Mouse (Mus musculus) CD4-positive helper T cell, adult 2 months (primary cell): ENCODE results near the gene Tob1.

ENCODE experiments used
- DNase-seq: peaks from one replicate; pipeline ENCODE4 v3.0.0-alpha.2; 2012; ENCODE audit warnings: low read depth, missing footprints, low spot score

Gene Tob1

GRCm38 (mm10) chr11:94198405-94199146 is 12.7 kb upstream of the Tob1 start:
- no peak for DNase-seq

GRCm38 (mm10) chr11:94199771-94200170 is 11.5 kb upstream of the Tob1 start:
- no peak for DNase-seq

GRCm38 (mm10) chr11:94200422-94200821 is 10.8 kb upstream of the Tob1 start:
- no peak for DNase-seq

- no peak for DNase-seq
Measured at GRCm38 (mm10) chr11:94202106-94202505, 9.1 kb upstream of the Tob1 start.

GRCm38 (mm10) chr11:94203066-94203465 is 8.2 kb upstream of the Tob1 start:
- no peak for DNase-seq

GRCm38 (mm10) chr11:94206398-94207114 is 4.7 kb upstream of the Tob1 start:
- DNase-seq, result no peak

GRCm38 (mm10) chr11:94208811-94209675 is 2.2 kb upstream of the Tob1 start:
- no peak for DNase-seq

- no peak for DNase-seq
Measured at GRCm38 (mm10) chr11:94209695-94210131, 1.5 kb upstream of the Tob1 start.

- peak; percentile 92 for DNase-seq
Measured at GRCm38 (mm10) chr11:94210191-94211086, 815 bp upstream of the Tob1 start.

GRCm38 (mm10) chr11:94211651-94212488 is 616 bp downstream of the Tob1 start:
- no peak for DNase-seq

GRCm38 (mm10) chr11:94212489-94212836 is 1.2 kb downstream of the Tob1 start:
- DNase-seq, result no peak

GRCm38 (mm10) chr11:94212997-94213396 is 1.7 kb downstream of the Tob1 start:
- no peak for DNase-seq

- DNase-seq, result no peak
Measured at GRCm38 (mm10) chr11:94213735-94214594, 2.7 kb downstream of the Tob1 start.

- DNase-seq, result no peak
Measured at GRCm38 (mm10) chr11:94215581-94215980, 4.3 kb downstream of the Tob1 start.

- no peak for DNase-seq
Measured at GRCm38 (mm10) chr11:94216247-94216646, 5.0 kb downstream of the Tob1 start.

GRCm38 (mm10) chr11:94221257-94221656 is 10.0 kb downstream of the Tob1 start:
- no peak for DNase-seq

- DNase-seq, result peak; percentile 38
Measured at GRCm38 (mm10) chr11:94223531-94223930, 12.3 kb downstream of the Tob1 start.

GRCm38 (mm10) chr11:94225985-94226384 is 14.7 kb downstream of the Tob1 start:
- peak; percentile 74 for DNase-seq

- no peak for DNase-seq
Measured at GRCm38 (mm10) chr11:94228416-94228815, 17.2 kb downstream of the Tob1 start.
